Mouse (Mus musculus): ENCODE measurements at regions not wholly inside any gene's neighbourhood (a gene's known extent, or its start where the extent isn't known, plus 50 kb on each side); places are given as distances from the start of the nearest gene placed in this dataset.
A peak's percentile ranks its signal among the peaks of the same experiment; 100 is the strongest.

- no peak for DNase-seq
Measured at GRCm38 (mm10) chr1:77074926-77075885, 439.7 kb downstream of the Epha4 start.

GRCm38 (mm10) chr1:77080767-77081166 lies 434.1 kb downstream of the Epha4 start:
- no peak for DNase-seq

- peak; percentile 9 to 25 for DNase-seq
Measured at GRCm38 (mm10) chr1:77081660-77082059, 433.2 kb downstream of the Epha4 start.

- no peak for DNase-seq
Measured at GRCm38 (mm10) chr1:77082410-77082809, 432.5 kb downstream of the Epha4 start.

- DNase-seq, result no peak
Measured at GRCm38 (mm10) chr1:77093551-77093950, 421.3 kb downstream of the Epha4 start.

GRCm38 (mm10) chr1:77101726-77102272 lies 413.1 kb downstream of the Epha4 start:
- no peak for DNase-seq

GRCm38 (mm10) chr1:77102421-77103133 lies 412.3 kb downstream of the Epha4 start:
- DNase-seq, result no peak

GRCm38 (mm10) chr1:77109861-77110785 lies 404.8 kb downstream of the Epha4 start:
- DNase-seq, result no peak

- DNase-seq, result no peak
Measured at GRCm38 (mm10) chr1:77128411-77128810, 386.5 kb downstream of the Epha4 start.

- DNase-seq, result no peak
Measured at GRCm38 (mm10) chr1:77137663-77138062, 377.2 kb downstream of the Epha4 start.

GRCm38 (mm10) chr1:77140906-77141305 lies 374.0 kb downstream of the Epha4 start:
- DNase-seq, result peak in 1 of 2 experiments; percentile 1

- DNase-seq, result no peak
Measured at GRCm38 (mm10) chr1:77148052-77148451, 366.8 kb downstream of the Epha4 start.

- DNase-seq, result no peak
Measured at GRCm38 (mm10) chr1:77168316-77168715, 346.6 kb downstream of the Epha4 start.

GRCm38 (mm10) chr1:77172463-77172862 lies 342.4 kb downstream of the Epha4 start:
- no peak for DNase-seq

GRCm38 (mm10) chr1:77174801-77175200 lies 340.1 kb downstream of the Epha4 start:
- DNase-seq, result no peak

- DNase-seq, result no peak
Measured at GRCm38 (mm10) chr1:77175214-77175613, 339.7 kb downstream of the Epha4 start.

GRCm38 (mm10) chr1:77176516-77176915 lies 338.4 kb downstream of the Epha4 start:
- DNase-seq, result no peak

GRCm38 (mm10) chr1:77183965-77184364 lies 330.9 kb downstream of the Epha4 start:
- no peak for DNase-seq

GRCm38 (mm10) chr1:77190141-77190540 lies 324.7 kb downstream of the Epha4 start:
- no peak for DNase-seq

- DNase-seq, result no peak
Measured at GRCm38 (mm10) chr1:77201321-77201917, 313.5 kb downstream of the Epha4 start.

GRCm38 (mm10) chr1:77202948-77203347 lies 311.9 kb downstream of the Epha4 start:
- DNase-seq, result no peak

- DNase-seq, result no peak
Measured at GRCm38 (mm10) chr1:77206535-77206934, 308.4 kb downstream of the Epha4 start.

Data from lung, adult 18-20 months (tissue).